Mouse (Mus musculus) MEL (cell line): ENCODE measurements around the gene Ppp1r9b.

Experiments
- EP300 ChIP-seq, 2 experiments: IDR thresholded peaks; 2 replicates each; pipeline ENCODE4 v1.6.1; 2011; ENCODE audit warnings: improper control_type of control experiment in 2 of 2, low read length in 2 of 2, low read depth in 1 of 2, mild to moderate bottlenecking in 1 of 2
- ETS1 ChIP-seq: IDR thresholded peaks from 2 replicates; pipeline ENCODE4 v1.6.1; 2012; ENCODE audit warnings: low read depth, mild to moderate bottlenecking, inconsistent platforms, low read length, improper control_type of control experiment, moderate library complexity
- GATA1 ChIP-seq: IDR thresholded peaks from 2 replicates; pipeline ENCODE4 v1.6.1; 2011; ENCODE audit warnings: low read depth, low read length, improper control_type of control experiment
- KAT2A ChIP-seq: conservative IDR thresholded peaks from 2 replicates; pipeline ENCODE4 v1.6.1; 2012; ENCODE audit warnings: low read depth, low read length, improper control_type of control experiment, inconsistent platforms
- MXI1 ChIP-seq: IDR thresholded peaks from 2 replicates; pipeline ENCODE4 v1.6.1; 2011; ENCODE audit warnings: mild to moderate bottlenecking, low read depth, low read length, improper control_type of control experiment
- NRF1 ChIP-seq: IDR thresholded peaks from 2 replicates; pipeline ENCODE4 v1.6.1; 2014; ENCODE audit warnings: low read depth, mild to moderate bottlenecking, inconsistent platforms, low read length, improper control_type of control experiment, moderate library complexity; ENCODE audit not compliant: poor library complexity, insufficient read depth, severe bottlenecking
- POLR2A ChIP-seq, 2 experiments: IDR thresholded peaks; 2 replicates each; pipeline ENCODE4 v1.6.1; 2011 to 2012; ENCODE audit warnings: low read length in 2 of 2, mild to moderate bottlenecking in 2 of 2, control low read depth in 1 of 2, improper control_type of control experiment in 1 of 2, low read depth in 1 of 2, moderate library complexity in 1 of 2; ENCODE audit not compliant: control insufficient read depth in 1 of 2, insufficient read depth in 1 of 2, poor library complexity in 1 of 2
- POLR2AphosphoS5 ChIP-seq: IDR thresholded peaks from 2 replicates; pipeline ENCODE4 v1.6.1; 2012; ENCODE audit warnings: low read depth, borderline replicate concordance, mild to moderate bottlenecking, inconsistent platforms, low read length, moderate library complexity, mixed read lengths
- RCOR1 ChIP-seq: IDR thresholded peaks from 2 replicates; pipeline ENCODE4 v1.6.1; 2012; ENCODE audit warnings: low read depth, mild to moderate bottlenecking, inconsistent platforms, low read length, improper control_type of control experiment
- TAL1 ChIP-seq: IDR thresholded peaks from 2 replicates; pipeline ENCODE4 v1.6.1; 2012; ENCODE audit warnings: mild to moderate bottlenecking, inconsistent platforms, low read length, moderate library complexity, mixed read lengths

DNA sequence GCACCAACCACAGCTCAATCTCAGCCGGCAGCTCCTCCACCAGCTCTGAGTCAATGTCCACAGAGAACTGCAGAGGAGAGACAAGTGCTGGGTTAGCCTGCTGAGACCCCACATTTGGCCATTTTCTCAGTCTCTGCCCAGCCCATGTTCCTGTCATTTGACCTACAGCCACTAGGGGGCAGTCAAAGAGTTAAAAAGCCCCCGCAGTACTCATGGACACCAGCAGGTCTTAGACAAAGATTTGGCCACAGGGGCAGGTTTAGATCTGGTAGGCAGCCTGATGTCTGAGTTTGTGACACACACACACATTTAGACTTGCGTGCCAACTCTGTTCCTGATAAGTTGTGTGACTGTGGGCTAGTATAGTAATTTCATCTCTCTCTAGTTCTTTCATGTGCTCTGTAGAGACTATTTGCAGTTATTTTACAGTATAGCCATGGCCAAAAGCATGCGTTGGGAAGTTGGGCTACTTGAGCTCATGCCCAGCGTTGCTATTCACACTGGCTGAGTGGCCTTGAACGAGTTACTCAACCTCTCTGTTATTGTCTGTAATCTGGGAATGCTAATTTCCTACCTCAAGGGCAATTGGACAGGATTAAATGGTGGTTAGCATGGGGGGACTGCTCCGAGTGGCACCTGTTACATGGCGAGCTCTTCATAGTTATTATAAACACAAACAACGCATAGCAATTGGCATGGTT, 56.3 kb downstream of the Ppp1r9b start:
- TF ChIP-seq RCOR1 (no peak), MXI1 (no peak), POLR2AphosphoS5 (no peak), TAL1 (no peak), POLR2A (IDR thresholded peaks at IDR 0.05; ENCODE audit: control insufficient read depth in 1 of 2, insufficient read depth in 1 of 2, low read depth in 1 of 2, low read length in 2 of 2, poor library complexity in 1 of 2) (no peak), ETS1 (no peak), GATA1 (no peak), EP300 (IDR thresholded peaks at IDR 0.05; ENCODE audit: low read depth in 1 of 2, low read length in 2 of 2) (no peak), NRF1 (no peak), KAT2A (no peak)
